Mouse (Mus musculus) fat pad, adult 2 months (tissue): ENCODE data around the gene Mgat5.

Source experiments
- DNase-seq: peaks from one replicate; pipeline ENCODE4 v3.0.0-alpha.2; 2011; ENCODE audit warnings: low read depth, low spot score; ENCODE audit errors: extremely low read depth

The Mgat5 gene

DNA sequence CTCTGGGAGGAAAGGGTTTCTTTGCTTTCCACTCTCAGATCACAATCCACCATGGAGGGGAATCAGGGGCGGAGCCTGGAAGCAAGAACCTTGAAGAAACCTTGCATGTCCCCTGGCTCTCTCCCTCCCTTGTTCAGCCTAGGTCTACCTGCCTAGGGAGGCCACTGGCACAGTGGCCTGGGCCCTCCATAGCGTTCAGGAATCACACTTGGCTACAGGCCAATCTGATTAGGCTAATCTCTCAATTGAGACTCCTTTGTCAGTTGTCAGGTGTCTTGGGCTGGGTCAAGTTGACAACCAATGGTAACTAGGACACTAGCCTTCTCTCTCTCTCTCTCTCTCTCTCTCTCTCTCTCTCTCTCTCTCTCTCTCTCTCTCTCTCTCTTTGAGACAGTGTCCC, 12.2 kb downstream of the Mgat5 start:
- DNase-seq, result no peak

DNA sequence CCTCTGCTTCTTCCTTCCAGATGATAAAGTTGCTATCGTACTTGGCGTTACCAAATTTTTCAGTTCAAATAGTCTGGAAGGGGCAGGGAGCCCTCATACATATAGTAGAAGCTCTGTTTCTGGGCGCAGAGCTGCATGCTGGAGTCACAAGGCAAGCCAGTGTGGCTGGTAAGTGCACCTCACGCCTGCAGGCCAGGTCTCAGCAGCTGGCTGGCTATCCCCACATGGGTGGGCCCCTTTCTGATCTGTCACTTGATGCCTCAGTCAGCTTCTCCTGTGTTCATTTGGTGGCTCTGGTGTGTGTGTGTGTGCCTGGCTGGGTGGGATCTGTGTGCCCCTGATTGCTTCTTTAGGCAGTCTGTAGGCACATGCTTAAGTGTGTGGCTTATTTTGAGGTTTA, 12.8 kb downstream of the Mgat5 start:
- no peak for DNase-seq

DNA sequence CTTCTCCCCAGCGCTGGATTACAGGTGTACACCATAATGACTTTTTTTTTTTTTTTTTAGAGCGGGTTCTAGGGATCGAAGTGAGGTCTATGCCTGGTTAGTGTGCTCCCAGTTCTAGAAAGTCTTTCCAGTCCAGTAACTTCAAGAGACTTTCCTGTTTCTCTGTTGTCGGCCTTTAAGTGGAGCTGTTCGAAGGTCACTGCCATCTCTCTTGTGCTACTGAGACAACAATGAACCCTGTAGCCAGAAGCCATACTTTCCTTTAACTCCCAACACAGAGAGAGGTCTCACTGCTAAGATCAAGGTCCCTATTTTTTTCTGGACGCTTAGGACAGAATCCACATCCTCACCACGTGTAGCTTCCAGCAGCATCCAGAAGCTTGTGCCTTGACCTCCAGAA, 13.4 kb downstream of the Mgat5 start:
- DNase-seq, result no peak

DNA sequence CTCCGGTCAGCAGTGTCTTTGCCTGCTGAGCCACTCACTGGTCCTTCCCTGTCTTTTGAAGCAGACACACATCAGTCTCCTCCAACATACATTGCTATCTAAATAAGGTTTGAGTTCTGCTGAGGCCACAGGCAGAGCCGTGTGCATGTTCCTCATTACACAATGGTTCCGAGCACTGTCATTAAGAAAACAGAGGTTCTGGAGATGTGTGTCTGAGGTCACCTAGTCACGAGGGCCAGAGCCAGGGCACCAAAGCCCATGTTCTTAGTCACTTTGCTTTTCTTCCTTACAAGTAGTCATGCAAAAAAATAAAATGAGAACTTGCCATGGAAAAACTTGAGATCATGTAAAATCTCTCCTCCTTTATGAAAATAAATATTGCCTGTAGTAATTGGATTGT, 14.3 kb downstream of the Mgat5 start:
- peak; percentile 42 for DNase-seq

DNA sequence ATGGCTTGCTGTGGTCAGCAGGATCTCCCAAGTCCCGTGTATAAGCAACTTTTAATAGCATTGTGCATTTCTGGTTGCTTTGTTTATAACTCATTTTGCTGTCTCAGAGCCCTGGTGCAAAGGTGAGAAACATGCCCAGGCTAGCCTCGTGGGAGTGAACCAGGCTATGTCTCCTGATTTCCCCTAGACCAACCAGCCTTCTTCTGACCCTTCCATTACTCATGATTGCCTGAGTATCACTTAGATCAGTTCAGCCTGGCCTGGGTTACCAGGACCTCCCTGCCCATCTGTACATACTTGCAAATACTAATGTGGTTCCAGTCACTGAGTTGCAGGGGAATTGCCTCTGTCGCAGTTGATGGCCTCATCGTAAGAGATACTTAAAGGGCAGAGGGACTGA, 14.8 kb downstream of the Mgat5 start:
- DNase-seq, result no peak

DNA sequence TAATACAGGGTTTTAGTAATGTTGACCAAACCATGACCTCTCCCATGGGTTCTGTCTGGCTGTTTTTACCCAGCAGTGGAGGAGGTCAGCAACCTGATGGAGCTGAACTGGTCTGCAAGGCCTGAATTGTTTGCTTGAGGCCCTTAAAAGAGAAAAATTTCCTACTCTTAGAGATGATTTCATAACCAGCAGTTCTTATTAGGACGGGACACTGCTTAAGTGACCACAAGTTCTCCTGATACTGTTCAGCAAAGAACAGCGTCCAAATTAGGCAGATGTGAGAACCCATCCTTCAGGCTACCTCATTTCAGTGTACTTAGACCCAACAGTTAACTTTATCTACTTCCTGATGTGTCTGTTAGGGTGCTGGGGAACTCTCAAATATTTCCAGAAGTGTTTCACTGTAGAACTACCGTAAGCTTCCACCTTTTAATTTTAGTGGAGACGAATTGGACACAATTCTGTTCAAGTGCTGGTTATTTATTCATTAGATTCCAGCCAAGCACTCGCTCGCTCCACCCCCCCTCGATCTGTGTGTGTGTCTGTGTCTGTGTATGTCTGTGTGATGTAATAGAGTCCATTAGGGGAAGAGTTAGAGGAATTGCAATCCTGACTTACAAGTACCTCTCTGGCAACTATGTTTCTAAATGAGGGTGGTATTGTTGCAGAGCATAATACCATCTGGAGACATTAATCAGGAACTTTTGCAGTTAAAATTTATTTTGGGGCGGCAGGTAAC, 17.4 kb downstream of the Mgat5 start:
- no peak for DNase-seq

DNA sequence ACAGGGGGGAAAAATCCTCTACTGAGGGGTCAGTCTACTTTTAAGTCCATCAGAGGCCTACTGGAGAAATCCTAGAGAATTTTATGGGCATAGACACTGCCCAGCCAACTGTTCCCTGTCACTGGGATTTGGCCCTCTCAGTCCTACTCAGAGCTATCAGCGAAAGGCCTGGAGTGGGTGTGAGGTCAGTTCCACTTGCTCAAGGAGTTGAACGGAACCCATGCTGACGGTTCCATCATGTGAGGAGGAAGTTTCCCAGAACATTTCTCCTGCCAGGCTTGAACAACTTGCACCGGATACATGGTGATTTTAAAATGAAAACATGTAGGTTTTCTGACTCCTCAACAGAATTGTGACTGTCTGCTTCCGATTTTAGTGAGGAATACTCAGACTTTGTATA, 20.2 kb downstream of the Mgat5 start:
- no peak for DNase-seq

DNA sequence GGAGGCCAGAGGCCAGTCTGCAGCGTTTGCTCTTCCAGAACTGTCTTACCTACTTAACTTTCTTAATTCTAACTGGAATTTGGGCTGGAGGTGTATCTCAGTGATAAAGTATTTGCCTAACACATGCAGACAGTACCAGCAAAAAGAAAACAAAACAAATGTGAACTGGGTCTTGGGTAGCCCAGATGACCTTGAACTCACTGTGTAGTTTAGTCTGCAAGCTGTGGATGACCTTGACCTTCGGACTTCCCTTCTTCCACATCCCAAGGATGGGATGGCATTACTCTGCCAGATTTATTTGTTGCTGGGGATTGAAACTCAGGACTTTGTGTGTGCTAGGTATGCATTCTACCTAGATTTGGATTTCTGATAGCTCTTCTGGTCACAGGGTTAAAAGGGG, 24.2 kb downstream of the Mgat5 start:
- DNase-seq, result no peak

DNA sequence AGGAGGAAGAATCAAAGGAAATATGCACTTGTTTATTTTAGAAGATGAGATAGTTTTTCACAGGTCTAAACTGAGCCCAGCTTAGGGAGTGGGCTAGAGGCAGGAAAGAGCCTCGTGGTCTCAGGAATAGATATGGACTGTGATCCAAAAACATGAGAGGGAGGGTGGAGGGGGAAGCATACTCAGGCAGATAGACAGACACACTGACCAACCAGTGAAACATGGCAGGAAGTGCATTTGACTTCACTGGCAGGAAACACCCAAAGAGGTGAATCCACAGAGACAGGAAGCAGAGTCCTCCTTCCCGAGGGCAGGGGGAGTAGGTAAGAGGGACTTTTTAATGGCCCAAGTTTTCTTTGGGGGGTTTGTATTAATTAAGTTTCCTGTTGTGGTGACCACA, 25.7 kb downstream of the Mgat5 start:
- no peak for DNase-seq

DNA sequence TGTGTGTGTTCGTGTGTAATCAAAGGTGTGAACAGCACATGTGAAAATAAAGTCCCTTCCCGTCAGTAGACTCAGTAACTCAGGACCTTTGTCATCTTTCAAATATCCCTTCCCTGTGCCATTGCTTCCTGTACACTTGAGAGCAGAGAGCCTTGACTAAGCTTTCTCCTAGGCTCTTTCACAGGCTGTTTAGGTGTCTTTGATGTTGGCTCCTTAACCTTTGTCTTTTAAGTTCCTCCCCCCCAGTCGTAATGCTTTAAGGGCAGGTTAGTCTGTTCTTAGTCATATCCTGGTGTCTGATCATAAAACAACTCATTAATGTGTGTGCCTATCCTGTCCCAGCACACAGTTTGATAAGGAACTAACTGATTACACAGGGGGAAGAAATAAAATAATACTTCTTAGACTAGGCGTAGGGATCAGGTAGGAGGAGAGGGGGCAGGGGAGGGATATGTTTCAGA, 28.4 kb downstream of the Mgat5 start:
- DNase-seq, result no peak

DNA sequence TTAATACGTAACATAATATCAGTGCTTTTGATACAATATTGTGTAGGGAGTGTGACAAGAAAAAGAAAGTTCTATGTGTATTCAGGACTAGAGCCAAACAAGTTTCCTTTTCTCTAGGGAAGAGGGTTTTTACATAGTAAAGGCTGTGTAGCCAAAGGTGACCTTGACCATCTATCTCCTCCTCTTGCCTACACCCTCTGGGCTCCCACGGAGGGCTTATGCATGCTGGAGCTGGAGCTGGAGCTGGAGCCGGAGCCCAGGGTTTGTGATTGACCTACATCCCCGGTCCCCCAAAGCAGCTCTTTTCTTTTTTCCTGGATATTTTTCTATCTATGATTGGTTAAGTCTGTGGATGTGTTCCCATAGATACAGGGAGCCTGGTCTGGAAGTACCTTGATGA, 30.3 kb downstream of the Mgat5 start:
- DNase-seq, result no peak

DNA sequence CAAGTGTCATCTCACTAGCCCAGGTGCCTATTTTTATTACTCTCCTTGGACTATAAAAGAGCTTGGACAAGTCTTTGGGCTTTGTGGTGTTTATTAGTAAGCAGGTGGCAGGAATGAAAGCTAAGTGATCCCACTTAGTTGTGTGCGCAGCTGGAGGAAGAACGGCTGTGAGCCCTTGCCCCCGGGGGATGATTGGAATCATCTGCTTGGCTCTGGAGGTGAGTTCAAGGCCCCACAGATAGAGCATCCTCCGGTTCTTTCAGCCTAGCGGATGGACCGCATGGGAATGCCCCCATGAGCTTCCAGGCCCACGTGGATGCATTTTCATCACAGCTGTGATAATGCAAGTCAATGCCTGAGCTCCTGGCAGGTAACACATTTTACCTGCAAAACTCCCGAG, 31.6 kb downstream of the Mgat5 start:
- no peak for DNase-seq

DNA sequence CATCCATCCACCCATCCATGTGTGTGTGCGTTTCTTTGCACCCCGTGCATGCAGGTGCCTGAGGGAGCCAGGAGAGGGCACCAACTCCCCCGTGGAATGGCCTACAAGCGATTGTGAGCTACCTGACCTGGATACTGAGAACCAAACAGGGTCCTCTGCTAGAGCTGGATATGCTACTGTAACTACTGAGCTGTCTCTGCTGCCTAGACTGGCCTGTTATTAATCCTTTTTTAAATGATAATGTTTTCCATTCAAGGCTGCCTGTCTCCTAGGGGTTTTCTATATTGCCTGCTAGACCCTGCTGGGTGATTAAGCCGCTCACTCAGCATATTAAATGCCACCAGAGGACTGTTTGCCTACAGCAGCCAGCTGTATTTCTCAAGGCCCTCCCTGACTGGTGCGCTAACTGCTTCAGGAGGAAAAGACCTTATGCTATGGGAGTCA, 34.1 kb downstream of the Mgat5 start:
- no peak for DNase-seq

DNA sequence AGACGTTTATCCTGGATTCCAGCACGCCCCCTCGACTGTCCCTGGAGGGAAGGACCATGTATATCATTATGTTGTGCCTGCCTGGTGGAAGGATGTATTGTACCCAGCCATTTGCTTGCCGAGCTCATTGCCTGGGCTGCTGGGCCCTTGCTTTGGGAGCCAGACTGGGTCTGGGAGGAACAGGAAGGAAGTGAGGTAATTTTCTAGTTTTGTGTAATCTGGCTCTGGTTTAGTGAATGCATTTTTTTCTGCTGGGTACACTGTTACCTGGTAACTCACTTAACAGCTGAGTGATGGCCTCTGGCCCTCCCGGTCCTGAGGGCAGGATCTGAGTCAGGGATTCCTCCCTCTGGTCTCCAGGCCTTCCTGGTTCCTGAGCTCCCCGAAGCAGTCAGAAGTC, 35.1 kb downstream of the Mgat5 start:
- no peak for DNase-seq

DNA sequence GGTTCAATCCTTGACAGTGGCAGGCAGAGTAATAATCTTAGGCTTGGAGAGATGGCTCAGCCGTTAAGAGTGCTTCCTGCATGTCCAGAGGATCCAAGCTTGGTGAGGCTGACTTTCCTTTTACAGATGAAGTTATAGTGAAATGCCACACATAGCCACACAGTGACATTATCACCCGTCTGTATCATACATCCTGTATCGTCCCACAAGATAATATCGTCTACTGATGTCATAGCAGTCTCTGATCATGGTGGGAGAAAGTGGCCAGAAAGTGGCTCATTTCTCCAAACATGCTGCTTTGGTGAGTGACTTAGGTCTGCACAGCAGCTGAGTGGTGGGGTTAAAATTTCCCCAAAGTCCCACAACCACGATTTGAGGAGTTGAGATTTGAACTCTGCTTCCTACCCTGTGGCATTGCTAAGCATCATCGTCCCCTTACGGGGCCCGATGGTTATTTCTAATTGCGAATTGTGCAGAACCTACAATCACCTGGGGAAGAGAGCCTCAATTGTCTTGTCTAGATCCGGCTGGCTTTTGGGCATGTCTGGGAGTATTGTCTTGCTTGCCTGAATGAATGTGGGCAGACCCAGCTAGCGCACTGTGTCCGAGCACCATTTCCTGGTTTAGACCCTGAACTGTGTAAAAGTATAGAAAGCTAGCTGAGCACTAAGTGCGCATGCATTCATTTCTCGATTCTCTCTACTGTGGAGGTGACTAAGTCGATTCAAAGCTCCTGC, 37.5 kb downstream of the Mgat5 start:
- DNase-seq, result no peak

DNA sequence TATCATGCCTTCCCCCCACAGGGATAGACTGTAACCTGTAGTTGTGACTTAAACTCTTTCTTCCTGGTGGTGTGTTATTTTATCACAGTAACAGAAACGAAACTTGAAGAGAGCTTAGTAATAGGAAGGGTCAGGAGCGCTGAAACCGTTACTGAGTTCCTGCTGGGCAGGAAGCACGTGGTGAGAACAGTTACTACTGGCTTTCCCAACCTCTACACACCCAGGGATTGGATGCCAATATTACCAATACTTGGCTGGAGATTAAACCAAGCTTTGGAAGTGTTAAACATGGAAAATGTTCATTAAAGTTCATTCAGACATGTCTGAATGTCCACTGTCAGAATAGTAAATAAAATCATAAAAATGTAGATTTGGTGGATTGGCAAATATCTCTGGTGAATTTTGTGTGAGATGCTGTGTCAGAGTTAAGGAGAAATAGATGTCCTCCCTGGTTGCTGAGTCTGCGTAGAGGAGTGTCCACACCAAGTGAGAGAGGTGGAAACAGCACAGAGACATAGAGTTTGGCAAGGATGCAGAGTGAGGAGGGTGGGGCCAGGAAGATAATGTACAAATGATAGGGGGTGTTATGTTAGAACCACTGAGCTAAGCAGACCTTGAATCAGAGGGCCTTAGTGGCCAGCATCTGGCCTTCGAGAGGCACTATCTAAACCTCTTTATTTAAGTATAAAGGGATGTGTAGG, 38.2 kb downstream of the Mgat5 start:
- no peak for DNase-seq

DNA sequence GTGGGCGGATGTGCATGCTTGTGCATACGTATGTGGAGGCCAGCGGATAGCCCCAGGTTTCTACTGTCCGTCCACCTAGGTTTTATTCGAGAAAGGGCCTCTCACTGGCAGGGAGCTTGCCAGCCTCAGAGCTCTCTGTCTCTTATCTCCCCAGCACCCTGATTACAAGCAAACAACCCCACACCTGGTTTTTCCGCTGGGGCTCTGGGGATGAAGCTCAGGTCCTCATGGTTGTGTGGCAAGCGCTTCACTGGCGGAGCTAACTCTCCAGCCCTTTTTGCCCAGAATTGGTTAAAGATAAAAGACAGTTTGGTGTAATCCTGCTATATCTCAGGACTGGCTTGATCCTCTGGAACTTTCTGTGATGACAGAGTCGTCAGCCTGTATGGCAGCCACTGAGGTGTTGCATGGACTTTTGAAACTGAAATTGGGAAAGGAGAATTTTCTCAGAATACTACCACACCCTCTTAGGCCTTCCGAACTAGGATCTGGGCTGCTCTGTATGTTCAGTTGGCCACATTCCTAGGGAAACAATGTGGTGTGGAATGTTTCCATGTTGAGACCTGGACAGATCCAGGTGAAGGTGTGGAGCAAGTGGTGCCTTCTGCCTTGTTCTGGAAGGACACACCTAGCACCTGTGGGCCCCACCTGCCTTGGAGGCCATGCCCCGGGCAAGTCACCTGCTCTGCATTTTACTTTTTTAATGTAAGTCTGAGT, 39.4 kb downstream of the Mgat5 start:
- peak; percentile 82 for DNase-seq

DNA sequence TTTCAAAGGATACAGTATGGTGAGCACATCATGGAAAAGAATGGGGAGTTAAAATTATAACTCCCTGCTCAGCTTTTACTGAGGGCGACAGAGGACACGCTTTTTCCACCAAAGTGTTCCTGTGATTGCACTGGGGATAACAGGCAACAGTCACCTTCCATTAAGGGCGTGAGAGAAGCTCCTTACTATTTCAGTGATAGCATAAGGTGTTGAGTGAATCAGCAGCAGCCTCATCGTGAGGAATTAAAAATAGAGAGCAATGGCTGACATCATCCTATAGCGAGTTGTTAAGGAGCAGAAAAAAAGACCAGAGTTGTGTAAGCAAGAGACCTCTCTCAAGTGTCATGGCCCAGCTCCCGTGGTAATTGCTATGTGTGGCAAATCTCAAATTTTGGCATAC, 41.3 kb downstream of the Mgat5 start:
- DNase-seq, result no peak

DNA sequence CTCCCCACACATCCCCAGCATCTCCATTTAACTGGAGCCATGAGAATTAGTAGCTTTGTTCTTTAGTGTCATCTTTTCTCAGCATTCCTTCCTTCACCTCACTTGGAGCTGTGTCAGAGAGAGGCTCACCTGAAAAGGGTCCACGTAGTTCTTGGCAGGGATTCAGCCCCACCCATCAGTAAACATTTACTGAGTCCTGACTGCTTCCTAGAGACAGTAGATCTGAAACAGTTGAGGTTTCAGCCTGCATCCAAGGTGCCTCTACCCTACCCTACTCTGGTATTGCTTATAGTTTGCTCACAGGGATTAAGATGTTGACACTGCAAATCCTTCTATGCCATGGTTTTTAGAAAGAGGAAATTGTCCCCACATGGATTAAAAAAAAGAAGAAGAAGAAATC, 43.6 kb downstream of the Mgat5 start:
- no peak for DNase-seq

DNA sequence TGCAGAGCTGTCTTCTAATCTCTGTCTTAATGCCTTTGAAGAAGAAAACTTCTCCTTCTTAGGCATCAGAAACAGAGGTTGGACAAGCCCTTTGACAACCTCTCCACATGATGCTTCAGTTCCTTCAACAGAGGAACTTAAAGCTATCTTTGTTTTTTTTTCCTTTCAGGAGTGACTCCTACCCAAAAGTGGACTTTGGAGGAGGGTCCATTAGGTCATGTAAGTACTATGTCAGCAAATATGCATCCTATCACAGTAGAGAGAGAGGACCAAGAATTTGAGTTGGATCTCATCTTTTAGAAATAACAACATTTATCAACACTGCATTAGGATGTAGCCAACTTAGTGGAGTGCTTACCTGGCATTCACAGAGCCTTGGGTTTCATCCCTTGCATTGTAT, 44.8 kb downstream of the Mgat5 start:
- DNase-seq, result no peak

DNA sequence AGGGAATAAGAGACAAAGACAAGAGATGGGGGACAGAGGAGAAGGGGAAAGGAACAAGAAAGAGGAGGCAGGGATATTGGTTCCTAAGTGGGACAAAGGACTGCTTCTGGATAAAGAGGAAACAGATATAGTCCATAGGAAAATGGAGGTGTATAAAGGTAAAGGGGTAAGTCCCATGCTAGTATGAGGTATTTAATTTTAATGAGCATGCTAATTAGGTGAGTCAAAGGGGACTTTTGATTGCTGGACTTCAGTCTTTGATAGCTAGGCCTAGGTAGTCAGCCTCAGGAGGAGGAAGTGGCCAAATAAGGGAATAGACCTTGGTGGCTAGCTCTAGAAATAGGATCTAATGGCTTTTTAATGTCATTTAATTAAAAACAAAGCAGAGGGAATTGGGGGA, 45.5 kb downstream of the Mgat5 start:
- DNase-seq, result no peak
